Mouse (Mus musculus): ENCODE results near the gene Rxfp4.
A peak's percentile ranks its signal among the peaks of the same experiment; 100 is the strongest.

Gene Rxfp4

DNA sequence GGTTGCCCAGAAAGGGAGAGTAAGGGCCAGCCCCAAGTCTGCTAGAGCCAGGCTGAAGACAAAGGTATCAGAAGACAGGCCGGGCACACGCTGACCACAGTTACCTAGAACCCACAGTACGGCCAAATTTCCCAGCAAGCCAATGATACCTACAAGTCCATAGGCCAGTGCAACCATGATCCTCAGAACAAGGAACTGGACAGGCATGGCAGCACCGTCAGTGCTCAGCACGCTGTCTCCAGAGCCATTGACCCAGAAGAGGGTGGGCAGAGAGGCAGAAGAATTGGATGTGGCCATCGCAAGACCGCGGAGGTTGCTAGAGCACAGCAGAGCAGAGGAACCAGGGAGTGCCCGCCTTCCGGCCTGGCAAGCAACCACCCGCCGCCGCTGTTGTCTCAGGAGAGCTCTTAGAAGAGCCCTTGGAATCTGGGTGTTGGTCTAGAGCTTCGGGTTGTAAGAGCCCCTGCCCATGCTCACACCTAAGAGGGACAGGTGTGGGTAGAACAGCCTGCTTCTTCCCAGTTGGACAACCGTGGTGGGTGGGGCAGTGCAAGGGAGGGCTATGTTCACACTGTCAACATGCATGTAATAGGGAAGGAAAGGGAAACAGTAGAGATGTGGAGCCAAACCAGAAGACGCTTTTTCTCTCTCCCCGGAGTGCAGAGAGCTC is at the start of gene Rxfp4:
TSS of gene Rxfp4 (minus strand) at position 297 of the 670 bp plus-strand sequence.
- DNase-seq, result no peak

- no peak for DNase-seq
These were observed 48.3 kb upstream of the Rxfp4 start for GRCm38 (mm10) chr3:88701222-88701621.

DNA sequence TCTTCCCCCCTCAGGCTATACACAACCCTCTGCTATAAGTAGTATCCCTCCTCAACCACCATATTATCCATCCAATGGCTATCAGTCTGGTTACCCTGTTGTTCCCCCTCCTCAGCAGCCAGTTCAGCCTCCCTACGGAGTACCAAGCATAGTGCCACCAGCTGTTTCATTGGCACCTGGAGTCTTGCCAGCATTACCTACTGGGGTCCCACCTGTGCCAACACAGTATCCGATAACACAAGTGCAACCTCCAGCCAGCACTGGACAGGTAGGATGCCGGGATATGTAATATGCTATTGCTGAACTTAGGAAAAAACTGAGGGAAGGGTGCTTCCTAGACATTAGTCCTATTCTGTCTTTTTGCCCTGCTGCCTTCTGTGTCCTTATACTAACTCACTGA is 47.3 kb upstream of the Rxfp4 start:
- no peak for DNase-seq

DNA sequence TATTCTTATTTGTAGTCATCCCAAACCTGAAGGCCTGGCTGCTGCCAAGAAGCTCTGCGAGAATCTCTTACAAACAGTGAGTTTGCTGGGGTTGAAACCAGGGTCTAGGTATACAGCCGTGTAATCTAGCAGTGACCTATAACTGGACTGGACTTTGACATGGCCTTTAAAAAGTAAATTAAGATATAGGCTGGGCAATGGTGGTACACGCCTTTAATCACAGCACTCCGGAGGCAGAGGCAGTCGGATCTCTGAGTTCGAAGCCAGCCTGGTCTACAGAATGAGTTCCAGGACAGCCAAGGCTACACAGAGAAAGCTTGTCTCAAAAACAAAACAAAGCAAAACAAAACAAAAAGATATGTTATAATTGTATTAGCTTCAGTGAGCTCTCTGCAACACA is 45.9 kb upstream of the Rxfp4 start:
- DNase-seq, result no peak

DNA sequence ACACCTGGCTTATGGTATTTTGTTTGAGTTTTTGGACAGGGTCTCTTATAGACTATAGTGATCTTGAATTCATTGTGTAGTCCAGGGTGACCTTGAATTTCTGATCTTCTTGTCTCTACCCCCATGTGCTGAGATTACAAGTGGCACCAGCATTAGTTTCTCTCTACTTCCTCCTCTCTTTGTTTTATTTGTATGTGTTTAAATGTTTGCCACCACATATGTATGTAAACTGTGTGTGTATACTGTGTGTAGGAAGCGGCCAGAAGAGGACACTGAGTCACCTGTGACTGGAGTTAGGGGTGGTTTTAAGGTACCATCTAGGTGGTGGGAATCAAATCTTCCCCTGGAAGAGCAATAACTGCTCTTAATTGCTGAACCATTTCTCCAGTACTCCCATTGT is 45.1 kb upstream of the Rxfp4 start:
- DNase-seq, result no peak

DNA sequence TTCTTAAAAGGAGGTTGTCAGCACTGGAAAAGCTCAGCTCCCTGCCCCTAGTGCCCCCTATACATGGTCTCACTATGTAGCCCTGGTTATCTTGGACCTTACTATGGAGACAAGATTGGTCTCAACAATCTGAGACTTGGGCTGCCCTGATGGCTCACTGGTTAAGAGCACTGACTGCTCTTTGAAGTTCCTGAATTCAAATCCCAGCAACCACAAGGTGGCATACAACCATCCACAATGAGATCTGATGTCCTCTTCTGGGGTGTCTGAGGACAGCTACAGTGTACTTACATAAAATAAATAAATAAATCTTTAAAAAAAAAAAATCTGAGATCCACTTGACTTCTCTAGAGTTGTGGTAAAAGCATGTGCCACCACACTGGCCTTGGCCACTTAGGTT is 42.6 kb upstream of the Rxfp4 start:
- DNase-seq, result no peak

DNA sequence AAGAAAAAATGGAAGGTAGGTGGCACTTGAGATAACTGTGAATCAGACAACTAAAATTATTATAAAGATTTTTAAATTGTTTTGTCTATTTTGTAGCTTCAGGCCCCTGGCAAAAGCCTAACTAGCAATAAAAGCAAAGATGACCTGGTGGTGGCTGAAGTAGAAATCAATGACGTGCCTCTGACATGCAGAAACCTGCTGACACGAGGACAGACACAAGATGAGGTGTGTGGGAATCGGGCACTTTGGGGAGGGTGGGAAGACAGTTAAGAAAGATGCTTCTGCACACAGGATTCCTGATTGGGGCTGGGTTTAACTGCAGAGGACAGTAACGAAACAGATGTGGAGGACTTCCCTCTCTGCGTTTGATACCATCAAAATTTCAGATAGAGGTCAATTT is 36.1 kb upstream of the Rxfp4 start:
- no peak for DNase-seq

DNA sequence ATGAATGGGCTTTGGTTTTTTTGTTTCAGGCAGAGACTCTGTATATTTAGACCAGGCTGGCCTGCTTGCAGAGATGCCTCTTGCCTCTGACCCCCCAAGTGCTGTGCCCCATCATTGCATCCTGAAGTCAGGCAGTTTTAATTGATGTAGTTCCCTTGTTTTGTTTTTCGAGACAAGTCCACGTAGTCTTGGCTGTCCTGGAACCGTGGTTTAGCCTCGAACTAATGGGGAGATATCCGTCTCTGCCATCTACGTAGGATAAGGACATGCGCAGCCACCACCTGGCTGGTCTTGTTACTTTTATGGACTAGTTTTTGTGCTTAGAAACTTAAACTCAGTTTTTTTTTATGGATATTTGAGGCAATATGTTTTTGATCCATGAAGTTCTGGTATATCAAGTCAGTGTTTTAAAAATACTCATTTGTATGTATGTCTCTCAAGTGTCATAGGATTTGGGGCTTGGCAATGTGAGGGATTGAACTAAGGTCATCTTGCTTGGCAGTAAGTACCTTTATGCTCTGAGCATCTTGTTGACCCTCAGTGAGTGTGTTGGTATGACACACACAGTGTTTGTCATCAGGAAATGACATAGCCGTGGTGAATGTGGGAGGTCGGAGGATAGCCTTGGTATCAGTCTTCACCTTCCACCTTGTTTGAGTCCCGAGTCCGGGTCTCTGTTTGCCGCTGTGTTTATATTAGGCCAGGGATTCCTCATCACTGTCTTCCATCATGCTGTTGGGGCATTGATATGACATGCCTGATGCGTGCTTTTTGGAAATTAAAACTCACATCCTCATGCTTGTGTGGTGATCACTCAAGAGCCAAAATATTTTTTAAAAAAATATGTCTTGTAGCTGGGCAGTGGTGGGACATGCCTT is 34.0 kb upstream of the Rxfp4 start:
- no peak for DNase-seq

- peak; percentile 38 for DNase-seq
These were observed 33.1 kb upstream of the Rxfp4 start for GRCm38 (mm10) chr3:88685958-88686451.

- DNase-seq, result peak; percentile 94
These were observed 32.3 kb upstream of the Rxfp4 start, which contains the start of gene Khdc4 for GRCm38 (mm10) chr3:88684980-88685941. Khdc4 (plus strand) TSS chr3:88685803.

DNA sequence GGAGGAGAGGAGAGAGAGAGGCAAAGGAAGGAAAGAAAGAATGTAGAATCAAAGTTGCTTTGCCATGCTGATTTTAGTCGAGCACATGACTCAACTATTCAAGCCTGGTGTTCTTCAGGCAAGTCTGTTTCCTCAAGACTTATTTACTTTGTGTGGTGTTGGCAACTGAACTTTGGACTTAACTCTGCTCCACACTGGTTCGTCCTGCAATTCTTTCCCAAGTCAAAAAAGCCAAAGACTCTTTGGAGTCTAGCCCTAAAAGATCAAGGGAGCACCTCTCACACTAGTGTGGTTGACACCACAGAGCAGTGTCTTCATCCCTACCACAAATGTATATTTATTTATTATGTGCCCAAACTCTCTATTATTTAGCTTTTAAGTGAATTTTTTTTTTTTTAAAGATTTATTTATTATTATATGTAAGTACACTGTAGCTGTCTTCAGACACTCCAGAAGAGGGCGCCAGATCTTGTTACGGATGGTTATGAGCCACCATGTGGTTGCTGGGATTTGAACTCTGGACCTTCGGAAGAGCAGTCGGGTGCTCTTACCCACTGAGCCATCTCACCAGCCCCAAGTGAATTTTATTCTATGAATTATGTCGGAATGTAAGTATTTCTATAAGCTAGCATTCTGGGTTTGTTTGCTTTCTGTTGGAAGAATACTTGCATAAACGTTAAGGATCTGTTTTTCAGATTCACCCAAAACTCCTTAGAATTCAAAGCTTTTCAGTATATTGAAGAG is 31.5 kb upstream of the Rxfp4 start:
- no peak for DNase-seq

- DNase-seq, result no peak
These were observed 30.9 kb upstream of the Rxfp4 start for GRCm38 (mm10) chr3:88683814-88684213.

DNA sequence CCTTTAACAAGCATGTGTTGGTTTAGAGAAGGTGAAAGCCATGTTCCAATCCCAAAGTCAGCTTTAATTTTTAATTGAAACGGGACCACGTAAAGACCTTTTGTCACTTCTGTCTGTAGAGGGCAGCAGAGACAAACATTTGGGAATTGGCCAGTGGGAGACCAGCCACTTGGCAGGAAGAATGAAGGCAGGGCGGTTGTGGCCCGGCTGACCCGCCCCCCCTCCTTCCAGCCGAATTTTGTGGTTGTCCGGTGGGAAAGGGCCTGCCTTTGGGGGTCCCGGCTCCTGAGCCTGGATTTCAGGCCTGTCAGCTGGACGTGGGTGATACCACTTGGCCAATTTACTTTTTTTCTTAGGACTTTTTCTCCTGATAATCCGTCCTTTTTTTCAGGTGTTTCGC is 24.5 kb upstream of the Rxfp4 start:
- peak; percentile 80 for DNase-seq

DNA sequence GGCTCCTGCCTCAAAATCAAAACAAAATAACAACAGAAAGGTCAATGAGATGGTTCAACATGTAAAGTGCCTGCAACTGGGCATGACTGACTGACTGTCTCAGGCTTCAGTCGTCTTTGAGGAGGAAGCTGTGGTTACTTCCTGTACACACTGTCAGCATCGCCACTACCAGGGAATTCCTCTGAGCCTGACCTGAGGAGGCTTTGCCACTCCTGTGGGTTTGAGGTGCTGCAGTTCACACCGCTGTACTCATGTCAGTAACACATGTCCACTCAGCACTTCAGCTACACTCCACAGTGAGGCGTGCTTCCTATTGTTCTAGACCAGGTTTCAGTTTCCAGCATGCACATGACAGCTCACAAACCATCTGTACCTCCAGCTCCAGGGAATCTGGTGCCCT is 11.2 kb upstream of the Rxfp4 start:
- no peak for DNase-seq

DNA sequence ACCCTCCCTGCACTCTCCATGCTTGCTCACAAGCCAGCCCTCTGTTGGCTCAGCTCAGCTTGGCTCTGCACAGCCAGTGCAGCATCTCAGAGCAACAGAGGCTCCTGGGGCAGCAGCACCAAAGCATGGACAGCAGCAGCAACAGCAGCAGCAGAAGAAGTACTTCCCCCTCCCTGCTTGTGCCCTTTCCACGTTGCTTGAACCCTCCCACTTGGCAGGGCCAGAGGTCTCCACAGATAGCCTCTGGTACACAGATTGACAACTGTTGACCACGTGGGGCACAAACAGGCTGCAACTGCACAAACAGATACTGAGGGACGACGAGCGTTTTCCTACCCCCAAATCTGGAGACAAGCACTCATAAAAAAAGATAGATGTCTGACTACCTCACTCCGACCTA is 6.9 kb upstream of the Rxfp4 start:
- DNase-seq, result no peak

GRCm38 (mm10) chr3:88658441-88659127 is 5.6 kb upstream of the Rxfp4 start:
- DNase-seq, result no peak

DNA sequence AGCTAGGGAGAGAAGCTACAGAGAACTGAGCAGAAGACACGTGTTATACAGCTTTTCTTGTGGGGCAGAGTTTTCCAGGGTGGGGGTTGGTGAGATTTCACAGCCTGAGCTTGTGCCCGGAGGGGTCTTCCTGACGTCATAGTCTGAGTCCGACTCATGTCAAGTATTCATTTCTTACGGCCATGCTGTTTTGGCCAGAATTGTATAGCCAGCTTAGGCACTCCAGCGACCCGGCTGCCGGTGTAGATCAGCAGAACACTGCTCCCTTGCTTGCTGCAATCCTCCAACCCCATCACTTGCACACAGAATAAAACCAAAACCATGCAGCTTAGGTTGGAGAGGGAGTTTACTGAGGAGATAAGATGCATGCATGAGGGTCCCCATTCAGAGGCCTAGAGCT is 2.7 kb upstream of the Rxfp4 start:
- no peak for DNase-seq

DNA sequence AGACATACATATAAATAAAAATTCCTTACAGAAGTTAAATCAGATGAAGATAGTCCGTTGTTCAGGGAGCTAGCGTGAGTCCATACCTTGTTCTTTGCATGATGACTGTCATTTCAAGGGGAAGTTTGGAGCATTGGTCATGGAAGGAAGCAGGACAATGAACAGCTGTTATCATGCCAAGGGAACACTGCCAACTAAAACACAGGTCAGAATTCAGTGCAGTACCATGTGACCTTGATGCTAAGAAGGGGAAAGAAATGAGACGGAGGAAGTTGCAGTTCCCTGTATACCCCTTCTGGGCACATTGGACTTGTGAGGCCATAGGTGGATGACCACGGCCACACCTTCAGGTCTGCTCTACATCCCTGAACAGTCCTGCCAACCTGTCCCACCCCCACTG is 1.7 kb upstream of the Rxfp4 start:
- DNase-seq, result no peak

DNA sequence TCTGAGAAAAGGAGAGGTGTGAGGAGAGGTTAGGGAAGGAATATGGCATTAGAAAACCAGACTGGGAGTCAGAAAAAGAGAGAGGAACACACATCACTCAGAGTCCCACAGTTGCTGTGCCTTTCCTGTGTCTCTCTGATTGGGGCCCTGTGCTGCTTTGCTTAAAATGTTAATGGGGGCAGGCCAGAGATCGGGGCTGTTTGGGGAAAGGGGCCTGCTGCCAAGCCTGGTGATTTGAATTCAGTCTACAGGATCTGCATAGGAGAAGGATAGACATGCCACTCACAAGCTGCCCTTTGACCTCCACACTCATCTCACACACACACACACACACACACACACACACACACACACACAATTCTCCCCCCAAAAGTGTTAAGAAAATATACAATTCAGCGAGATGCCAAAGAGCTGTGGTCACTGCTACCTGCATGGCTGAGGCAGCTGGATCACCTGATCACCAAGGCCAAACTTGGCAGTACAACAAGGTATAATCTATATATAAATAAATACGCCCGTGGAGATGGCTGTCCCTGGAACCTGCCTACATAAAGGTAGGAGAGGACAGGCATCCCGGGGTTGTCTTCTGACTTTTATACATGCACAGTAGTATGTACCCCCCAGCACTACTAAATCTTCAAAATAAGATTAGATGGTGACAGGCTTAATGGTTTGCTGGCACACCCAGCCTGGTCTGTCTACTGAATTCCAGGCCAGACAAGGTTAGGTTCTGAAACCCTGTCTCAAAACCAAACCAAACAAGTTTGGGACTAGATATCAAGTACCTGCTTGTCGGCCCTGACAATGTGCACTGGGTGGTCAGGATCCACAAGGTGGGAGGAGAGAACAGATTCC is 801 bp upstream of the Rxfp4 start:
- DNase-seq, result no peak

Data from cerebellum, adult 8-10 months (tissue).